Mouse (Mus musculus): Measurements from ENCODE around the gene Gpr146.

DNA sequence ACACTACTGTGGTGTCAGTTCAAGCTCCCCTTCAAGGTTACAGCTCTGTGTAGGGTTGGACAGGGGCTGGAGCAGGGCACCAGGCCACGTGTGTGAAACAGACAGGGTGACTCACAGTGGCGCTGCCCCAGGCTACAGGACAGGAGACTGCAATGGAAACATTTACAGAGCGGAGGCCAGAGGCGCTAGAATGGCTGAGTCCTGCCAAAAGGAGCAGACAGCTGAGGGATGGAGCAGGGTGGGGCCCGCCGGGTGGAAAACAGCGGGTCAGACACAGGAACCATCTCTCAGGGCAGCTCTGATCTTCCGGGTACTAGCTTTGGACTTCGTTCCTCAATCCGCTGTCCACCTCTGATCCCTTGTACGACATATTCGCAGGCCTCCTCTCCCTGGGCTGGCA, 31.9 kb downstream of the Gpr146 start:
- TF ChIP-seq CTCF (IDR thresholded peaks at IDR 0.05; ENCODE audit: insufficient read depth, low read depth, low read length) = no peak
- no peak for TF ChIP-seq POLR2A (IDR thresholded peaks at IDR 0.05; ENCODE audit: insufficient read depth, low read depth, low read length)
